Comparison of ENCODE assay signal across 9 mouse cellular contexts in the genomic region with DNA sequence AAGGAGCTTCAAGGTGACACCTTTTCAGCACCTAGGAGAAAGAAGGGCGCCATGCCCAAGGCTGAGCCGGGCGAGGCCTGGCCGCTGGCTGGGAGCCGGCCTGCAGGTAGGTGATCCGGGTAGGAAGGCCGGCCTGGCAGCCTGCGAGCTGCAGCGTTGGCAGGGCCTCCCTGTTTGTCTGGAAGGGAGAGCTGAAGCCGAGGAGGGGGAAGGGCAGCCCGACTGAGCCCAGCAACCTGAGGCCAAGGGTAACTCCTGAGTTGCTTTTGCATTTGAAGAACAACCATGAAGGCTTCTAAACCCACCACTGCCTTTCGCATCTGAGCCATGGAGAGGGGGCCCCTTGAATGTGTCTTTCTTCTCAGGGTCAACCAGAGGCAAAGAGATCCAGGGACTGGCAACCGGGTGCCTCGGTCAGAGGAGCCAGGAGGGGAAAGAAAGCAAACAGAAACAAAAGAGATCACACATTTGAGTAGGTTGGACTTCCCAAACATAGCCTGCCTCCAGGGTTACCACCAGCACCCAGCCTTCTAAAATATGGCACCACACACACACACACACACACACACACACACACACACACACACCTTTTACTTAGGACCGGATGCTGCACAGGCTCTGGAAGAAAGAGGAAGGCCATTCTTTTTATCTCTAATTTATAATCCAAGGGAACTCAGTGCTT. TPM values are rescaled to one million over a fixed set of nuclear protein-coding genes. Genes with fewer than 3 reads are reported as not detected.
DNase-seq lines count a peak whose midpoint lies in the region; ATAC-seq lines count a peak whose summit lies in the region.
"Had no signal": no experiment of that assay in that cellular context is flagged by ENCODE, and none has a peak within 500 bp of the region (broad histone marks: within the 10 kb centered on the region; RNA-seq: fewer than 3 reads in every experiment).

No protein-coding gene starts in this region.

- H3K27me3 ChIP-seq in embryonic facial prominence, embryonic 12.5 days, result no peaks in the 10 kb centered on the region
- no peaks in the 10 kb centered on the region for H3K27me3 ChIP-seq in heart, embryonic 13.5 days (replicated peaks)
- no peaks in the 10 kb centered on the region for H3K27me3 ChIP-seq in kidney, embryonic 15.5 days
- no peaks in the 10 kb centered on the region for H3K27me3 ChIP-seq in lung, embryonic 15.5 days
- H3K27me3 ChIP-seq in stomach, embryonic 14.5 days (ENCODE audit: control insufficient read depth, insufficient read depth, low read length), result no peaks in the 10 kb centered on the region
- H3K27me3 ChIP-seq: Patski had no signal

- peak; percentile 71 to 76 for DNase-seq in urinary bladder, adult 18-20 months (ENCODE audit: low spot score in 2 of 2)
- DNase-seq in urinary bladder, postnatal 10 days (ENCODE audit: low spot score), result no peak
- no peak for DNase-seq in c-Kit-positive CD71-positive TER-119-positive erythroid progenitor cells, embryonic 14.5 days (ENCODE audit: low spot score)

- no peak for ATAC-seq in embryonic facial prominence, embryonic 12.5 days (ENCODE audit: insufficient number of reproducible peaks, insufficient read depth, low FRiP score, low TSS enrichment)
- ATAC-seq in heart, embryonic 13.5 days (ENCODE audit: extremely low read depth, insufficient number of reproducible peaks, low FRiP score, low TSS enrichment), result no peak
- ATAC-seq in kidney, embryonic 15.5 days (replicated peaks; ENCODE audit: low FRiP score), result 0 out of 2 replicates have a peak, but pooled peaks have one; percentile 9
- no peak for ATAC-seq in lung, embryonic 15.5 days (ENCODE audit: borderline replicate concordance, extremely low read depth, low FRiP score, low TSS enrichment)
- no peak for ATAC-seq in stomach, embryonic 14.5 days (ENCODE audit: insufficient number of reproducible peaks, insufficient read depth, low FRiP score, low read depth)
- ATAC-seq: Patski had no signal

- H3K4me1 ChIP-seq in embryonic facial prominence, embryonic 12.5 days, result peaks cover 98% of the 10 kb centered on the region
- peaks cover 97% of the 10 kb centered on the region for H3K4me1 ChIP-seq in heart, embryonic 13.5 days
- H3K4me1 ChIP-seq in kidney, embryonic 15.5 days, result peaks cover 98% of the 10 kb centered on the region
- H3K4me1 ChIP-seq in lung, embryonic 15.5 days, result peaks cover 94% of the 10 kb centered on the region
- H3K4me1 ChIP-seq in stomach, embryonic 14.5 days (ENCODE audit: control insufficient read depth, insufficient read depth, low read length), result peaks cover 92% of the 10 kb centered on the region

- H3K27ac ChIP-seq in embryonic facial prominence, embryonic 12.5 days, result peak overlapping the region; percentile 100
- H3K27ac ChIP-seq in heart, embryonic 13.5 days (replicated peaks), result peak overlapping the region; percentile 100
- peak overlapping the region; percentile 100 for H3K27ac ChIP-seq in kidney, embryonic 15.5 days
- peak overlapping the region; percentile 100 for H3K27ac ChIP-seq in lung, embryonic 15.5 days
- H3K27ac ChIP-seq in stomach, embryonic 14.5 days (ENCODE audit: low read length), result peak overlapping the region; percentile 100

- H3K9ac ChIP-seq in embryonic facial prominence, embryonic 12.5 days, result peak overlapping the region; percentile 57
- H3K9ac ChIP-seq in heart, embryonic 13.5 days, result peak overlapping the region; percentile 82
- H3K9ac ChIP-seq in kidney, embryonic 15.5 days, result peak overlapping the region; percentile 42
- H3K9ac ChIP-seq in lung, embryonic 15.5 days, result peak overlapping the region; percentile 36
- peak overlapping the region; percentile 31; the same call in 1 of the 2 replicates for H3K9ac ChIP-seq in stomach, embryonic 14.5 days (replicated peaks; ENCODE audit: low read depth, low read length)

- H3K9me3 ChIP-seq in embryonic facial prominence, embryonic 12.5 days, result no peaks in the 10 kb centered on the region
- no peaks in the 10 kb centered on the region for H3K9me3 ChIP-seq in heart, embryonic 13.5 days
- no peaks in the 10 kb centered on the region for H3K9me3 ChIP-seq in kidney, embryonic 15.5 days (replicated peaks)
- H3K9me3 ChIP-seq in lung, embryonic 15.5 days, result no peaks in the 10 kb centered on the region
- H3K9me3 ChIP-seq in stomach, embryonic 14.5 days (ENCODE audit: control insufficient read depth, low read depth, low read length), result no peaks in the 10 kb centered on the region

- 7% methylated on average over 15 of the region's 15 CpGs for WGBS in embryonic facial prominence, embryonic 12.5 days
- 16% methylated on average over 15 of the region's 15 CpGs for WGBS in heart, embryonic 13.5 days
- WGBS in kidney, embryonic 15.5 days, result 11% methylated on average over 15 of the region's 15 CpGs
- whole genome bisulfite sequencing in lung, embryonic 15.5 days, result 10% methylated on average over 15 of the region's 15 CpGs
- 8% methylated on average over 15 of the region's 15 CpGs for WGBS in stomach, embryonic 14.5 days

- H3K4me3 ChIP-seq in embryonic facial prominence, embryonic 12.5 days, result peak overlapping the region; percentile 10; the same call in 1 of the 2 replicates
- peak overlapping the region; percentile 10 for H3K4me3 ChIP-seq in heart, embryonic 13.5 days
- peak overlapping the region; percentile 24 for H3K4me3 ChIP-seq in kidney, embryonic 15.5 days (replicated peaks)
- peak overlapping the region; percentile 13; the same call in 1 of the 2 replicates for H3K4me3 ChIP-seq in lung, embryonic 15.5 days
- H3K4me3 ChIP-seq in stomach, embryonic 14.5 days (ENCODE audit: low read depth, low read length), result peak overlapping the region; percentile 3; the same call in 1 of the 2 replicates

- H3K4me2 ChIP-seq in embryonic facial prominence, embryonic 12.5 days (replicated peaks), result peak overlapping the region; percentile 68
- peak overlapping the region; percentile 76 for H3K4me2 ChIP-seq in heart, embryonic 13.5 days
- peak overlapping the region; percentile 74 for H3K4me2 ChIP-seq in kidney, embryonic 15.5 days
- peak overlapping the region; percentile 64 for H3K4me2 ChIP-seq in lung, embryonic 15.5 days
- H3K4me2 ChIP-seq in stomach, embryonic 14.5 days (replicated peaks; ENCODE audit: low read depth, low read length), result peak overlapping the region; percentile 88

- H3K36me3 ChIP-seq in embryonic facial prominence, embryonic 12.5 days, result no peaks in the 10 kb centered on the region
- H3K36me3 ChIP-seq in heart, embryonic 13.5 days, result peaks cover 13% of the 10 kb centered on the region; the same call in 1 of the 2 replicates
- H3K36me3 ChIP-seq in kidney, embryonic 15.5 days, result peaks cover 9% of the 10 kb centered on the region; the same call in 1 of the 2 replicates
- 0 out of 2 replicates have a peak, but pooled peaks cover 4% of the 10 kb centered on the region for H3K36me3 ChIP-seq in lung, embryonic 15.5 days
- no peaks in the 10 kb centered on the region for H3K36me3 ChIP-seq in stomach, embryonic 14.5 days (ENCODE audit: control insufficient read depth, insufficient read depth, low read length)

RNA-seq across cellular contexts. Expression of a gene that starts 18.2 kb away (rescaled TPM):
- polyA plus RNA-seq in embryonic facial prominence, embryonic 12.5 days (2016; fragmentation: Nextera tagmentation; extraction: Ambion mirVana), result 58.9 and 64.2 TPM in 2 replicates
- 41.5 and 42.4 TPM in 2 replicates for polyA plus RNA-seq in heart, embryonic 13.5 days (2015; fragmentation: Nextera tagmentation; extraction: Ambion mirVana)
- 67.1 and 68.3 TPM in 2 replicates for polyA plus RNA-seq in kidney, embryonic 15.5 days (2015; fragmentation: Nextera tagmentation; extraction: Ambion mirVana)
- 44.7 and 46.0 TPM in 2 replicates for polyA plus RNA-seq in lung, embryonic 15.5 days (2015; fragmentation: Nextera tagmentation; extraction: Ambion mirVana)
- 53.1 and 57.6 TPM in 2 replicates for polyA plus RNA-seq in stomach, embryonic 14.5 days (2014; fragmentation: Nextera tagmentation; extraction: Ambion mirVana)

Comparison
In these comparisons a context has a peak if more than half of its experiments do, and no peak if none do; other contexts are left out.
1. DNase-seq: peak in urinary bladder, adult 18-20 months (2 of 2); none in urinary bladder, postnatal 10 days (single experiment) and c-Kit-positive CD71-positive TER-119-positive erythroid progenitor cells, embryonic 14.5 days (single experiment).
2. H3K9ac ChIP-seq: peak in every context shown above with its lines; median percentile 82 in heart, embryonic 13.5 days; 57 in embryonic facial prominence, embryonic 12.5 days; 42 in kidney, embryonic 15.5 days; 36 in lung, embryonic 15.5 days; 31 in stomach, embryonic 14.5 days.
3. Peak in every context shown above with its lines, with median percentiles within 50 percentile points of each other: H3K27ac ChIP-seq, H3K4me2 ChIP-seq and H3K4me3 ChIP-seq.